Mouse (Mus musculus) myocyte (in vitro differentiated cells): ENCODE data around the gene Rex1bd. TPM values are rescaled to one million over a fixed set of nuclear protein-coding genes. Genes with fewer than 3 reads are reported as not detected.
A peak's percentile ranks its signal among the peaks of the same experiment; 100 is the strongest.

Experiments
- H3K27me3 ChIP-seq: one replicate; pipeline ENCODE4 v1.6.1; 2011; ENCODE audit not compliant: control insufficient read depth, insufficient read depth, insufficient read length
- H3K36me3 ChIP-seq: one replicate; pipeline ENCODE4 v1.6.1; 2011; ENCODE audit not compliant: control insufficient read depth, insufficient read depth
- H3K4me2 ChIP-seq: one replicate; pipeline ENCODE4 v1.6.1; 2011; ENCODE audit warnings: low read depth, control low read depth
- H3K4me3 ChIP-seq: one replicate; pipeline ENCODE4 v1.5.1; 2011; ENCODE audit warnings: mild to moderate bottlenecking, control low read depth, moderate library complexity
- H3K79me2 ChIP-seq: one replicate; pipeline ENCODE4 v1.6.1; 2011; ENCODE audit not compliant: control insufficient read depth, insufficient read depth
- H3ac ChIP-seq: one replicate; pipeline ENCODE4 v1.6.1; 2011; ENCODE audit not compliant: control insufficient read depth, insufficient read length
- CEBPB ChIP-seq: IDR thresholded peaks from 2 replicates; pipeline ENCODE4 v1.6.1; 2011; ENCODE audit warnings: mild to moderate bottlenecking, moderate library complexity; ENCODE audit not compliant: poor library complexity, insufficient read depth, severe bottlenecking
- E2F4 ChIP-seq: IDR thresholded peaks from one replicate; pipeline ENCODE4 v1.6.1; 2011; ENCODE audit warnings: mild to moderate bottlenecking, control low read depth, moderate library complexity; ENCODE audit not compliant: insufficient read depth
- MAX ChIP-seq: IDR thresholded peaks from one replicate; pipeline ENCODE4 v1.6.1; 2011; ENCODE audit warnings: low read depth, mild to moderate bottlenecking, control low read depth
- MYOD1 ChIP-seq, 3 experiments: IDR thresholded peaks; one replicate each; pipeline ENCODE4 v1.6.1; 2011; ENCODE audit warnings: control low read depth in 2 of 3, low read depth in 2 of 3, mild to moderate bottlenecking in 2 of 3, moderate library complexity in 1 of 3; ENCODE audit not compliant: insufficient read length in 2 of 3, control insufficient read depth in 1 of 3
- MYOG ChIP-seq, 3 experiments: IDR thresholded peaks; one replicate each; pipeline ENCODE4 v1.6.1; 2011; ENCODE audit warnings: control low read depth in 2 of 3, low read depth in 2 of 3, mild to moderate bottlenecking in 2 of 3; ENCODE audit not compliant: insufficient read length in 2 of 3, control insufficient read depth in 1 of 3, insufficient read depth in 1 of 3
- POLR2A ChIP-seq: IDR thresholded peaks from one replicate; pipeline ENCODE4 v1.6.1; 2011; ENCODE audit warnings: low read depth, mild to moderate bottlenecking, control low read depth, moderate library complexity; ENCODE audit not compliant: insufficient read length
- POLR2AphosphoS2 ChIP-seq: IDR thresholded peaks from one replicate; pipeline ENCODE4 v1.6.1; 2011; ENCODE audit warnings: low read depth, control low read depth; ENCODE audit not compliant: insufficient read length
- REST ChIP-seq: IDR thresholded peaks from one replicate; pipeline ENCODE4 v1.6.1; 2011; ENCODE audit warnings: mild to moderate bottlenecking, control low read depth, moderate library complexity; ENCODE audit not compliant: insufficient read depth, insufficient read length
- SRF ChIP-seq: IDR thresholded peaks from one replicate; pipeline ENCODE4 v1.6.1; 2011; ENCODE audit warnings: low read depth; ENCODE audit not compliant: control insufficient read depth, insufficient read length
- TCF12 ChIP-seq: IDR thresholded peaks from one replicate; pipeline ENCODE4 v1.6.1; 2011; ENCODE audit warnings: mild to moderate bottlenecking, control low read depth; ENCODE audit not compliant: poor library complexity, insufficient read depth, severe bottlenecking
- TCF3 ChIP-seq: IDR thresholded peaks from one replicate; pipeline ENCODE4 v1.6.1; 2011; ENCODE audit warnings: low read depth, control low read depth; ENCODE audit not compliant: insufficient read length
- USF1 ChIP-seq: IDR thresholded peaks from one replicate; pipeline ENCODE4 v1.6.1; 2011; ENCODE audit warnings: low read depth, mild to moderate bottlenecking, control low read depth, moderate library complexity
- polyA plus RNA-seq: library from polyadenylated mRNA; unstranded; fragments of >200 nt; fragmentation: generic; extraction: Trizol; gene quantifications from one replicate; pipeline ENCODE4 v1.2.1, GENCODE M21; 2012; ENCODE audit warnings: missing spikeins

Gene Rex1bd
- polyA plus RNA-seq, 1 experiment, result 259 TPM

GRCm38 (mm10) chr8:70464162-70464561 is 42.4 kb downstream of the Rex1bd start:
- Histone ChIP-seq H3K4me3 (no peak overlapping the region), H3K79me2 (peaks cover 43% of the 10 kb centered on the region), H3K36me3 (peaks cover 3% of the 10 kb centered on the region), H3ac (no peak overlapping the region), H3K4me2 (no peak overlapping the region), H3K27me3 (no peaks in the 10 kb centered on the region)
- TF ChIP-seq TCF12, result no peak
- no peak for TF ChIP-seq POLR2AphosphoS2
- no peak for TF ChIP-seq MYOD1 (IDR thresholded peaks at IDR 0.05; ENCODE audit: control insufficient read depth in 1 of 3, insufficient read length in 2 of 3, low read depth in 2 of 3)
- no peak for TF ChIP-seq USF1
- no peak for TF ChIP-seq POLR2A
- no peak for TF ChIP-seq SRF
- no peak for TF ChIP-seq CEBPB
- TF ChIP-seq MAX, result no peak
- TF ChIP-seq REST, result no peak
- TF ChIP-seq E2F4, result no peak

GRCm38 (mm10) chr8:70463306-70463705 is 43.2 kb downstream of the Rex1bd start:
- H3ac ChIP-seq, result no peak overlapping the region
- no peaks in the 10 kb centered on the region for H3K27me3 ChIP-seq
- TF ChIP-seq SRF (no peak), MYOG (IDR thresholded peaks at IDR 0.05; ENCODE audit: control insufficient read depth in 1 of 3, insufficient read depth in 1 of 3, insufficient read length in 2 of 3, low read depth in 2 of 3) (no peak), USF1 (no peak), TCF3 (no peak), POLR2A (no peak), MAX (no peak), TCF12 (no peak), E2F4 (no peak), CEBPB (no peak), MYOD1 (IDR thresholded peaks at IDR 0.05; ENCODE audit: control insufficient read depth in 1 of 3, insufficient read length in 2 of 3, low read depth in 2 of 3) (no peak), POLR2AphosphoS2 (no peak), REST (no peak)

DNA sequence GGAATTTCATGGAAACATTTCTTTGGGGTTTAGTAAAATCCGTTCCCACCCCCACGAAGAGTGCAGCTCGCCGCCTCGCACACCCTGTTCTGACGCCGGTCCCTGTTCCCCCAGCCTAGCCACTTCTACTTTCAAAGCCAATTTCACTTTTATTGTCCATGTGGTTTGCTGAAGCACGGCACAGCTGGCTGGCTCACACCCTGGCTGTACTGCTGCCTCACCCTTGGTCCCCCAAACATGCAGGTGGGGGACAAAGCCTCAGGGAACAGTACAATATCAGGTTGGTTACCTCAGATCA is 44.1 kb downstream of the Rex1bd start:
- Histone ChIP-seq H3K4me2 (peak overlapping the region; percentile 85), H3ac (no peak overlapping the region), H3K4me3 (no peak overlapping the region), H3K27me3 (no peaks in the 10 kb centered on the region), H3K36me3 (peaks cover 5% of the 10 kb centered on the region), H3K79me2 (peaks cover 38% of the 10 kb centered on the region)
- TF ChIP-seq TCF12, result no peak
- TF ChIP-seq MYOD1 (IDR thresholded peaks at IDR 0.05; ENCODE audit: control insufficient read depth in 1 of 3, insufficient read length in 2 of 3, low read depth in 2 of 3), result peak in 2 of 3 experiments; percentile 18 to 67
- peak in 1 of 3 experiments; percentile 20 for TF ChIP-seq MYOG (IDR thresholded peaks at IDR 0.05; ENCODE audit: control insufficient read depth in 1 of 3, insufficient read depth in 1 of 3, insufficient read length in 2 of 3, low read depth in 2 of 3)
- TF ChIP-seq POLR2AphosphoS2, result no peak
- TF ChIP-seq USF1, result no peak

More at GRCm38 (mm10) chr8:70463306-70463705, 43.2 kb downstream of the Rex1bd start:
- Histone ChIP-seq H3K79me2 (peaks cover 41% of the 10 kb centered on the region), H3K36me3 (peaks cover 5% of the 10 kb centered on the region), H3K4me2 (no peak overlapping the region), H3K4me3 (no peak overlapping the region)

GRCm38 (mm10) chr8:70461765-70462515 is 44.6 kb downstream of the Rex1bd start:
- no peak overlapping the region for H3ac ChIP-seq
- H3K4me3 ChIP-seq, result no peak overlapping the region
- H3K27me3 ChIP-seq, result no peaks in the 10 kb centered on the region
- peaks cover 5% of the 10 kb centered on the region for H3K36me3 ChIP-seq
- TF ChIP-seq POLR2AphosphoS2, result peak; percentile 26
- TF ChIP-seq POLR2A, result no peak
- no peak for TF ChIP-seq TCF12
- TF ChIP-seq TCF3, result no peak
- no peak for TF ChIP-seq MAX
- no peak for TF ChIP-seq E2F4
- TF ChIP-seq SRF, result no peak
- peak in 1 of 3 experiments; percentile 57 for TF ChIP-seq MYOD1 (IDR thresholded peaks at IDR 0.05; ENCODE audit: control insufficient read depth in 1 of 3, insufficient read length in 2 of 3, low read depth in 2 of 3)
- peaks cover 43% of the 10 kb centered on the region for H3K79me2 ChIP-seq
- H3K4me2 ChIP-seq, result peak overlapping the region; percentile 85

DNA sequence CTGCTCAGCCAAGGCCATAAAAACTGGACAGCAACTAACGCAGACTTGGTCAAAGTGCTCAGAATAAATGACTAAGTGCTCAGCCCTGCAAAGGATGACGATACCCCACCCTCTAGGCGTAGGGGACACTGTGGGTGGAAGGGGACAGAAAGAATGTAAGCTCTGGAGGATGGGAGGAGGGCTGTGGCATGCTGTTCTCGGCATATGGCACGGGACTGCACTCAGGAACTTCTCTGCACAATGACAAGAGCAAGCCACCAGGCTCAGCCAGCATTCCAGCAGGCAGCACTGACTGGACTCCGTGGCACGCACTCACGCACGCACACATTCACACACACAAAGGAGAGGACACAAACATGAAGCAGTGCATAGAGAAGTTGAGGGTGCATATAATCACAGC is 45.9 kb downstream of the Rex1bd start:
- Histone ChIP-seq H3K4me3 (no peak overlapping the region), H3K4me2 (peak overlapping the region; percentile 85), H3K27me3 (no peaks in the 10 kb centered on the region), H3ac (no peak overlapping the region), H3K36me3 (peaks cover 5% of the 10 kb centered on the region), H3K79me2 (peaks cover 40% of the 10 kb centered on the region)
- TF ChIP-seq POLR2AphosphoS2 (peak; percentile 26), MYOD1 (IDR thresholded peaks at IDR 0.05; ENCODE audit: control insufficient read depth in 1 of 3, insufficient read length in 2 of 3, low read depth in 2 of 3) (peak in 1 of 3 experiments; percentile 54), TCF12 (no peak), MYOG (IDR thresholded peaks at IDR 0.05; ENCODE audit: control insufficient read depth in 1 of 3, insufficient read depth in 1 of 3, insufficient read length in 2 of 3, low read depth in 2 of 3) (peak in 1 of 3 experiments; percentile 53)
